Mouse (Mus musculus): ENCODE measurements around the gene Prkcb. TPM values are rescaled to one million over a fixed set of nuclear protein-coding genes. Genes with fewer than 3 reads are reported as not detected.

Prkcb gene
- polyA plus RNA-seq, 1 experiment, result 11.0 TPM

DNA sequence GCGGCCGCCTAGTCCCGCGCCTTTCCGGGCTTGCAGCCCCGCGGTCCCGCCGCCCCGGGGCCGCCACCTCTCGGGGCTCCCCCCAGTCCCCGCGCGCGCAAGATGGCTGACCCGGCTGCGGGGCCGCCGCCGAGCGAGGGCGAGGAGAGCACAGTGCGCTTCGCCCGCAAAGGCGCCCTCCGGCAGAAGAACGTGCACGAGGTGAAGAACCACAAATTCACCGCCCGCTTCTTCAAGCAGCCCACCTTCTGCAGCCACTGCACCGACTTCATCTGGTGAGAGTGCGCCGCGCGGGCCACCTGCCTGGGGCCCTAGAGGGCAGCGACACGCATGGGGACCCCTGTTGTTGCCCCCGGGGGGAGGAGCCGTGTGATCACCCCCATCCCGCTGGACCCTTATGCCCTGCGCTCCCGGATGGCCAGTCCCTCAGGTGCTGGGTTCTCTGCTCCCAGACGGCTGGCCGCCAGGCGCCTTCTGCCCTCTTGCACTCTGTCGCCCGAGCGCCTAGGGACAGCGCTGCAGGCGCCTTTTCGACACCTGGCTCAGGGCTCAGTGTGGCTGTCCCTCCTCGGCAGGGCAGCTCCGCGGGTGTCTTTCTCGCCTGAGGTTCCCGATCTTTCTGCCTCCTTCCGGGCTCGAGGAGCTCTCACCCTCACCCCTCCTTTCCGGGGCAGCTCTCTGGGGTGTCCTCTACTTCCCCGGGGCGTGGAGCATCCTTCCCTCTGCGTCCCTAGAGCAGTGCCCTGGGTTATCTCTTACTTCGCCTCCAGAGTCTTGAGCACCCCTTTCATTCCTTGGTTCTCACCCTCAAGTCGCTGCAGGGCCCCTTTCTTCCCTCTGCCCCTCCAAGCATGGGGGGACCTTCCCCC is 926 bp downstream of the Prkcb start:
- DNase-seq (ENCODE audit: low read depth, low spot score), result no peak
- 1% methylated on average over 66 of the region's 66 CpGs for WGBS

DNA sequence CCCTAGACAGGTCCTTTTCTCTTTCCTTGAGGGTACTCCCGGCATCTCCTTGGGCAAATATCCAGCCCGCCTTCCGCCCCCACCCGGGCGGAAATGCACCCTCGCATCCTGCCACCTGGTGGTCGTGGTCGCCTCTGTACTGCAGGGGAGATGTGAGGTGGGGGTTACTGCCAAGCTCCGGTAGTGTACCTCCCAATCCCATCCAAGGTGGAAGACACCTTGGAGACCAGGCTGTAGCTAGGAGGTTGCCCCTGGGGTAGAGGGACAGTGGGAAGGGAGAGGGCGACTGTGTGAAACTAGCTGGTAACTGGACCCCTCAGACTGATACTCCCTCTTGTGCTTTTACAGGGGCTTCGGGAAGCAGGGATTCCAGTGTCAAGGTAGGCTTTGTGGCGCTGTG is 1.6 kb downstream of the Prkcb start:
- 10% methylated on average over 12 of the region's 12 CpGs for WGBS
- no peak for DNase-seq (ENCODE audit: low read depth, low spot score)

DNA sequence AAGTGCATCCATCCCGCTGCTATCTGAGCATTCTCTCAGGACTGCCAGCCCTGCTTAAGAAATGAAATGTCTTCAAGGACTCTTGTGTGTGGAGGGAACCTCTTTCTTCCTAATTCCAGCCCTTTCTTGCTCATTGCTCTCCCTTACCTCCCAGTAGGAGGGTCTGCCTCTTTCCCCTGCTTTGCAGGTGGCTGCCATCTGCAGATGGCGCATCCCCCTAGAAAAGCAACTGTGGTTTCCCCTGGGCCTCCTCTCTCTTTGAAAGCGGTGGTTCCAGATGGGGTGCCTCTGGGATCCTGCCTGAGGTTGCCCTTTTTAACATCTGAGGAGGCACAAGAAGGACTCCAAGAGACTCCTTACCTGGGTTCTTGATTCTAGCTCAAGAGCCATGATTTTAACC is 2.2 kb downstream of the Prkcb start:
- no peak for DNase-seq (ENCODE audit: low read depth, low spot score)
- 68% methylated on average over 3 of the region's 3 CpGs for WGBS

DNA sequence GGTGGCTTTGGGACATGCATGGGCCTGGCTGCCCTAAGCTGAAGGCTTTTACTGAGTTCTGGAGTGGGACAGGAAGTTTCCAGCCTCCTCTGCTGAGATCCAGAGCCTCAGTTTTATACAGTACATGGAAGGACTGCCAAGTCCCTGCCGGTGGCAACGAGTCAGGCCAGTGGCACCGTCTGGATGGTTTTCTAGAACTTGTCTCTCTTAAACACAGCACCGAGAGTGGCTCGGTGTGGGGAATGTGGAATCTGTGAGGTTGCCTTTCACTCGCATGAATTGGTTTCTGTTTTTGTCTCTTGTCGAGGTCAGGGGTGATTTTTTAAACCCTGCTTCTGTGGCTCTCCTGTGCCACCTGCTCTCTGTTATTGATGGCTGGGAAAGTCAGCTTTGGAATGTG is 3.6 kb downstream of the Prkcb start:
- WGBS, result 61% methylated on average over 7 of the region's 7 CpGs
- DNase-seq (ENCODE audit: low read depth, low spot score), result no peak

- WGBS, result 57% methylated on average over 7 of the region's 7 CpGs
- no peak for DNase-seq (ENCODE audit: low read depth, low spot score)
These were observed 5.6 kb downstream of the Prkcb start for GRCm38 (mm10) chr7:122294111-122294510.

GRCm38 (mm10) chr7:122295363-122295762 is 6.8 kb downstream of the Prkcb start:
- no peak for DNase-seq (ENCODE audit: low read depth, low spot score)
- 75% methylated on average over 4 of the region's 4 CpGs for WGBS

GRCm38 (mm10) chr7:122296331-122296730 is 7.8 kb downstream of the Prkcb start:
- WGBS, result 78% methylated on average over 1 of the region's 1 CpGs
- no peak for DNase-seq (ENCODE audit: low read depth, low spot score)

GRCm38 (mm10) chr7:122296805-122297204 is 8.3 kb downstream of the Prkcb start:
- WGBS, result 79% methylated on average over 3 of the region's 3 CpGs
- no peak for DNase-seq (ENCODE audit: low read depth, low spot score)

DNA sequence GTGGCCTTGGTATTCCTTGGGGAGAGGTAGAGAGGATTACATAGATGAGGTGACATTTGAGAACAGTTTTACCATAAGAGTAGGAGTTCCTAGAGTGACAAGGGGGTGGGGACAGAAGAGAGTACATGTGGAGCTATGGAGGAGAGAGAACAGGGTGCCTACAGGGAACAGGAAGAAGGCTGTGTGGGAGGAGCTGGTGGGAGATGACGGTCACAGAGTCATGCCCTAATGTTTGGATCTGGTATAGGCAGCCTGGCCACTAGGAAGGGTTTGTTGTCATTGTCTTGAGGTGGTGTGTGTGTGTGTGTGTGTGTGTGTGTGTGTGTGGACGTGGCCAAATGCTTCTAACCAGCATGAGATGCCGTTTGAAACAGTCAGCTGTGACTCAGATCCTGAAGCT is 9.1 kb downstream of the Prkcb start:
- WGBS, result 32% methylated on average over 3 of the region's 3 CpGs
- no peak for DNase-seq (ENCODE audit: low read depth, low spot score)

- DNase-seq (ENCODE audit: low read depth, low spot score), result no peak
- whole genome bisulfite sequencing, result 85% methylated on average over 2 of the region's 2 CpGs
These were observed 10.2 kb downstream of the Prkcb start for GRCm38 (mm10) chr7:122298715-122299114.

GRCm38 (mm10) chr7:122300538-122300937 is 12.0 kb downstream of the Prkcb start:
- DNase-seq (ENCODE audit: low read depth, low spot score), result no peak
- 70% methylated on average over 4 of the region's 4 CpGs for WGBS

GRCm38 (mm10) chr7:122302538-122302937 is 14.0 kb downstream of the Prkcb start:
- 87% methylated on average over 6 of the region's 6 CpGs for WGBS
- DNase-seq (ENCODE audit: low read depth, low spot score), result no peak

- DNase-seq (ENCODE audit: low read depth, low spot score), result no peak
- 62% methylated on average over 3 of the region's 3 CpGs for WGBS
These were observed 15.4 kb downstream of the Prkcb start for GRCm38 (mm10) chr7:122303988-122304387.

DNA sequence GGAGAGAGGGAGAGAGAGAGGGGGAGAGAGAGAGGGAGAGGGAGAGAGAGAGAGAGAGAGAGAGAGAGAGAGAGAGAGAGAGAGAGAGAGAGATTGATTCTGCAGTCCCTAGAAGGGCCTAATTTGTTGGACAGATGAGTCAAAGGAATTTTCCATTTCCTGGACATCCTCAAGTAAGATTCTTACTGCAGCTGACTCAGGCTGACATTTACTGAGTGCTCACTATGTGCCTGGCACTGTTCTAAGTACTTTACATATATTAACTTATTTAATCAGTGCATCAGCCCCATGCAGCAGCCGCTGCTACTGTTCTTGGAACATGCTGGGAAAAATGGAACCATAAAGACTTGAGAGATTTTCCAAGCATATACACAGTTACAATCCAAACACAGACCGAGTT is 16.0 kb downstream of the Prkcb start:
- 66% methylated on average over 2 of the region's 2 CpGs for WGBS

GRCm38 (mm10) chr7:122307241-122307640 is 18.7 kb downstream of the Prkcb start:
- DNase-seq (ENCODE audit: low read depth, low spot score), result no peak
- 91% methylated on average over 9 of the region's 9 CpGs for WGBS

More for the DNA sequence above, 16.0 kb downstream of the Prkcb start:
- DNase-seq (ENCODE audit: low read depth, low spot score), result no peak

- 87% methylated on average over 5 of the region's 5 CpGs for WGBS
- DNase-seq (ENCODE audit: low read depth, low spot score), result no peak
These were observed 20.1 kb downstream of the Prkcb start for GRCm38 (mm10) chr7:122308661-122309060.

DNA sequence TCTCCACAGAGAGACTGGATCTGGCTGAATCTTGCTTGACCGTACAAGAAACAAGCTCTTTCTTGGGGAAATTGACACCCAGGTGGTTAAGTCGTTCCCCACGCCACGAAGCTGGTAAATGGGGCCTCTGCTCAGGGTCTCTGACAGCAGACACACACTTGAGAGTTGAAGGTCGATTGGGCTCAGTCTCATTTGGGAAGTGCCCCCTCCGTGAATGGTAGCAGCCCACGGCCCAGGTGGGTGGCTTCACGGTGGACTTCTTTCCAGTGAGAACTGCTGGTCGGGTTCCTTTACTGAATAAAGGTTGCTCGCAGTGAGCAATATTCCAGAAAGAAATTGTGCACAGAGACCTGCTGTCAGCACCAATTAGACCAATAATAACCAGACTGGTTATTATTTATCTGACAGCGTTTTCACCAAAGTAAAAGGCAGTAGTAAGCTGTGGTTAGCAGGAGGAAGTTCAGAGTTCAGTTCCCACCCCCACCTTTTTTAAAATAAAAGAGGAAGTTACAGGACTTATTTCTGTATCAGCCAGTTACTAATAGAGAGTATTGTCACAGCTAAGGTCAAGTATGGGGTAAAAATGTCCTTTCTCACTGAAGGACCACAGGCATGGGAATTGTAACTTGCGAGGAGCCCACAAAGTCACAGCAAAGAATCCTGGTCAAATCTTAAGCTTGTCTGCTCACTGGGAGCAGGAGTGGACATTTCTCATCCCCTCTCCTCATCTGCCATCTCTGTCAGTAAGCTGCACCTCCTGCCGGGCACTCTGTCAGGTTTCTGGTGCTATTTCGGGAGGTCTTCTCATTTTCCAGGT is 21.6 kb downstream of the Prkcb start:
- DNase-seq (ENCODE audit: low read depth, low spot score), result no peak
- WGBS, result 48% methylated on average over 14 of the region's 14 CpGs

- 65% methylated on average over 7 of the region's 7 CpGs for WGBS
- no peak for DNase-seq (ENCODE audit: low read depth, low spot score)
These were observed 22.1 kb downstream of the Prkcb start for GRCm38 (mm10) chr7:122310726-122311018.

DNA sequence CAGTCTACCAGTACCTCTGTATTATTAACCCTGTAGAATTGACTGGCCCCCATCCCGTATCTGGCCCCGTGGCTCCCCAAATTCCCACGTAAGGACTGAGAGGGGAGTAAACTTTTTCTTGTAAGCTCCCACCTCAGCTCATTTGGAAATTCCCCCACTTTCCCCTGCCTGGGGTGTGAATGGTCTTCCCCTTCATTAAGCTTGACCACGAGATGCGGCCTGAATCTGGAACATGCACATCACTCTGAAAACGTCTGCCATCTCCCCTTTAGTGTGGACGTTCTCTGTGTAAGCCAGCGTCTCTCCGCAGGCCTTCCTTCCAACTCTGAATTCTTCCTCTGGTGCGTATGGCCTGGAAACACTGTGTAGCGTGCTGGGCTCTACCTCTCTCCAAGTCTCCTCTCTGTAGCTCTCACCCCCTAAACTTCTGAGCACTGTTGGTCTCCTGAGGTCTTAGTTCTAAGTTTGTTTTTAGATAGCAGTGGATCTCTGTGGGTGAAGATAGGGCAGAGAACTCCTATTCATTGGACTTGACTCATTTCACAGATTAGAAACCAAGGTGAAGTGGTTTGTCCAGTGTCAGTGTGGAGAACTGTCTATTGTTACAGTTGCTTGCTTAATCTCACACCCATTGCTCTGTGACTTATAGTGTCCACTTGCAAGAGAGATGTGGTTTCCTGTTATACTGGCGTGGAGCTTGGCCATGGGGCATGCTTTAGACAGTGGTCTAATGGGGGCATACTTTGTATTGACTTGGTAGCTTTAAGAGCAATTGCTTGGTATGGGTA is 25.3 kb downstream of the Prkcb start:
- WGBS, result 89% methylated on average over 12 of the region's 12 CpGs
- DNase-seq (ENCODE audit: low read depth, low spot score), result no peak

GRCm38 (mm10) chr7:122315720-122316331 is 27.3 kb downstream of the Prkcb start:
- 75% methylated on average over 8 of the region's 8 CpGs for WGBS
- no peak for DNase-seq (ENCODE audit: low read depth, low spot score)

All from large intestine, adult 2 months (tissue).